Mouse (Mus musculus): ENCODE data around the gene Mpp3.

DNA sequence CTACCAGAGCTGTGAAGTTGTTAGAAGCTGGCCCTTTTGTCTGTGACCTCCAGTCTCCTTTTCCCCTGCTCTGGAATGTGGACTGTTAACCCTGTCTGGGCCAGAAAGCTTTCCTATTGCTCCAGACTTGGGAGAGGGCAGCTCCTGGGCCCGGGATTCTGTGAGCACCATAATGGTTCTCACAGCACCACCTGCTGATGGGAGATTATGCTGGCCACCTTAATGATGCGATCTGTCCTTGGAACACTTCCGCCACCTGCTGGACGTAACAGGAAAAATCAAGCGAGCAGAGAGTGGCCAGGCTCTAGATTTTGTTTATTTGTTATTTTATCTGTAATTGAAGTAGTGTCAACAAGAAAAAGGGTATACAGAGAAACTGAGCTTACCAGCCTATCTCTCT lies 59.5 kb downstream of the Mpp3 start:
- TF ChIP-seq GATA1 (IDR thresholded peaks at IDR 0.05; ENCODE audit: borderline replicate concordance, low read length) (no peak), FLI1 (IDR thresholded peaks at IDR 0.05; ENCODE audit: low read length) (no peak)

All from megakaryocyte, embryonic 14.5 days (primary cell).